Mouse (Mus musculus): ENCODE results near the gene Lsm7. TPM values are rescaled to one million over a fixed set of nuclear protein-coding genes. Genes with fewer than 3 reads are reported as not detected.

Lsm7 gene
- total and polyA plus RNA-seq, 3 experiments: 198 to 411 (median 374) TPM

- Histone ChIP-seq H3K27ac (ENCODE audit: insufficient read depth, low read depth) (no peak overlapping the region), H3K4me1 (ENCODE audit: control insufficient read depth in 1 of 2, insufficient read depth in 2 of 2) (peaks cover 3 to 4% of the 10 kb centered on the region in 2 experiments; a peak in 3 of 4 replicates), H3K27me3 (replicated peaks) (peaks cover 4% of the 10 kb centered on the region), H3K36me3 (replicated peaks in 1 of 2; ENCODE audit: control insufficient read depth in 1 of 2, insufficient read depth in 1 of 2, low read length in 1 of 2) (peaks cover 19 to 31% of the 10 kb centered on the region in 2 experiments), H3K9me3 (replicated peaks; ENCODE audit: low read length) (no peaks in the 10 kb centered on the region), H3K4me2 (ENCODE audit: insufficient read depth, low read depth, poor library complexity, severe bottlenecking) (no peak overlapping the region), H3K9ac (ENCODE audit: insufficient read depth, low read depth) (no peak overlapping the region), H3K79me2 (replicated peaks; ENCODE audit: control insufficient read depth, extremely low read depth, insufficient read depth, poor library complexity, severe bottlenecking) (no peaks in the 10 kb centered on the region), H3K4me3 (replicated peaks in 1 of 3; ENCODE audit: low read depth in 2 of 3, low read length in 2 of 3, poor library complexity in 1 of 3) (no peak overlapping the region)
- dilution Hi-C loops (cut with MboI; ENCODE audit: extremely low pct_ligation_motif_present, extremely low pct_unique_long_range_greater_than_20kb, low sequenced_read_pairs) (no loop called here), in situ Hi-C loops (cut with MboI; ENCODE audit: low pct_ligation_motif_present, low pct_unique_long_range_greater_than_20kb, low sequenced_read_pairs) (no loop called here)
- TF ChIP-seq ZKSCAN1 (IDR thresholded peaks at IDR 0.05; ENCODE audit: borderline replicate concordance, low read depth, low read length) (no peak), SIN3A (IDR thresholded peaks at IDR 0.05; ENCODE audit: low read length) (no peak), NELFE (IDR thresholded peaks at IDR 0.05; ENCODE audit: low read depth, low read length) (no peak)
- no peak for DNase-seq (ENCODE audit: extremely low read depth)
Measured at GRCm38 (mm10) chr10:80870993-80871392, 16.0 kb upstream of the Lsm7 start.

DNA sequence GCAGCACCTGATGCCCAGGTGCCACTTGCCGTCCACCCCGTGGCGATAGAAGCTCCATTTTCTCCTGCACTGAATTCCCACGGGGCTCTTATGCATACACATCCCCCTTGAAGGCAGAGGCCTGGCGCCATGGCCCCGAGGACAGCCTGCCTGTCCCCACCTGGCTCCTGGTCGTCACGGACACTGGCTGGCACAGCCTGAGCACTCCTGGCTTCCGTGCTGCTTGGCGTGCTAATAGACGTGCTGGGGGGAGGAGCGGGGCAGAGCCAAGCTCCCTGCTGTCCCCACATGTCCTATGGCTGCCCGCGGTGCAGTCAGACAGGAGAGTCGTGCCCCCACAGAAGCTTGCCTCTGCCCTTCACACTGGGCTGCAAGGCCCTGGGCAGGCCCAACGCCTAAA lies 9.4 kb upstream of the Lsm7 start:
- Histone ChIP-seq H3K9me3 (replicated peaks; ENCODE audit: low read length) (no peaks in the 10 kb centered on the region), H3K9ac (ENCODE audit: insufficient read depth, low read depth) (no peak overlapping the region), H3K4me3 (replicated peaks in 1 of 3; ENCODE audit: low read depth in 2 of 3, low read length in 2 of 3, poor library complexity in 1 of 3) (no peak overlapping the region), H3K27me3 (replicated peaks) (no peaks in the 10 kb centered on the region), H3K27ac (ENCODE audit: insufficient read depth, low read depth) (no peak overlapping the region), H3K36me3 (replicated peaks in 1 of 2; ENCODE audit: control insufficient read depth in 1 of 2, insufficient read depth in 1 of 2, low read length in 1 of 2) (peaks cover 65 to 89% of the 10 kb centered on the region in 2 experiments), H3K79me2 (replicated peaks; ENCODE audit: control insufficient read depth, extremely low read depth, insufficient read depth, poor library complexity, severe bottlenecking) (no peaks in the 10 kb centered on the region), H3K4me2 (ENCODE audit: insufficient read depth, low read depth, poor library complexity, severe bottlenecking) (no peak overlapping the region), H3K4me1 (ENCODE audit: control insufficient read depth in 1 of 2, insufficient read depth in 2 of 2) (peaks cover 0 to 3% of the 10 kb centered on the region in 2 experiments; a peak in 1 of 4 replicates)
- dilution Hi-C loops (cut with MboI; ENCODE audit: extremely low pct_ligation_motif_present, extremely low pct_unique_long_range_greater_than_20kb, low sequenced_read_pairs): no loop called here
- in situ Hi-C loops (cut with MboI; ENCODE audit: low pct_ligation_motif_present, low pct_unique_long_range_greater_than_20kb, low sequenced_read_pairs): no loop called here
- TF ChIP-seq POLR2A (IDR thresholded peaks at IDR 0.05; ENCODE audit: low read depth, low read length): no peak
- no peak for TF ChIP-seq ZC3H11A (IDR thresholded peaks at IDR 0.05; ENCODE audit: low read depth, low read length)
- TF ChIP-seq POLR2AphosphoS2 (IDR thresholded peaks at IDR 0.05; ENCODE audit: low read depth, low read length): no peak
- no peak for TF ChIP-seq ZKSCAN1 (IDR thresholded peaks at IDR 0.05; ENCODE audit: borderline replicate concordance, low read depth, low read length)
- no peak for TF ChIP-seq BHLHE40 (IDR thresholded peaks at IDR 0.05; ENCODE audit: low read depth, low read length)
- TF ChIP-seq MEF2A (IDR thresholded peaks at IDR 0.05; ENCODE audit: borderline replicate concordance, low read depth, low read length): no peak
- no peak for TF ChIP-seq TCF12 (IDR thresholded peaks at IDR 0.05; ENCODE audit: low read depth, low read length)
- TF ChIP-seq ELF1 (IDR thresholded peaks at IDR 0.05; ENCODE audit: low read depth, low read length): no peak
- TF ChIP-seq MAFK (IDR thresholded peaks at IDR 0.05; ENCODE audit: insufficient replicate concordance, low read length): no peak
- no peak for TF ChIP-seq SIN3A (IDR thresholded peaks at IDR 0.05; ENCODE audit: low read length)
- no peak for TF ChIP-seq JUN (IDR thresholded peaks at IDR 0.05; ENCODE audit: insufficient read depth, low read depth, low read length)
- no peak for TF ChIP-seq NELFE (IDR thresholded peaks at IDR 0.05; ENCODE audit: low read depth, low read length)
- no peak for TF ChIP-seq USF2 (conservative IDR thresholded peaks at IDR 0.05; ENCODE audit: low read depth, low read length)
- no peak for DNase-seq (ENCODE audit: extremely low read depth)

- H3K9me3 ChIP-seq (replicated peaks; ENCODE audit: low read length): no peaks in the 10 kb centered on the region
- no peak overlapping the region for H3K4me3 ChIP-seq (replicated peaks in 1 of 3; ENCODE audit: low read depth in 2 of 3, low read length in 2 of 3, poor library complexity in 1 of 3)
- no peaks in the 10 kb centered on the region for H3K27me3 ChIP-seq (replicated peaks)
- H3K36me3 ChIP-seq (replicated peaks in 1 of 2; ENCODE audit: control insufficient read depth in 1 of 2, insufficient read depth in 1 of 2, low read length in 1 of 2): peaks cover 56 to 86% of the 10 kb centered on the region in 2 experiments
- no peak overlapping the region for H3K4me2 ChIP-seq (ENCODE audit: insufficient read depth, low read depth, poor library complexity, severe bottlenecking)
- H3K9ac ChIP-seq (ENCODE audit: insufficient read depth, low read depth): no peak overlapping the region
- H3K27ac ChIP-seq (ENCODE audit: insufficient read depth, low read depth): no peak overlapping the region
- TF ChIP-seq CHD2 (IDR thresholded peaks at IDR 0.05; ENCODE audit: low read length) (no peak), ETS1 (conservative IDR thresholded peaks at IDR 0.05; ENCODE audit: low read depth, low read length) (no peak), POLR2A (IDR thresholded peaks at IDR 0.05; ENCODE audit: low read depth, low read length) (no peak), RCOR1 (conservative IDR thresholded peaks at IDR 0.05; ENCODE audit: low read depth, low read length) (no peak), USF2 (conservative IDR thresholded peaks at IDR 0.05; ENCODE audit: low read depth, low read length) (no peak), RAD21 (IDR thresholded peaks at IDR 0.05; ENCODE audit: low read depth, low read length) (no peak), NRF1 (IDR thresholded peaks at IDR 0.05; ENCODE audit: low read depth, low read length) (no peak), MXI1 (IDR thresholded peaks at IDR 0.05; ENCODE audit: low read depth, low read length) (no peak), CHD1 (IDR thresholded peaks at IDR 0.05; ENCODE audit: low read depth, low read length) (no peak), CTCF (conservative IDR thresholded peaks at IDR 0.05 in 1 of 2, IDR thresholded peaks at IDR 0.05 in 1 of 2; ENCODE audit: low read depth in 2 of 2, low read length in 2 of 2) (no peak)
- no peak for DNase-seq (ENCODE audit: extremely low read depth)
- peaks cover 3% of the 10 kb centered on the region in 2 experiments; a peak in 2 of 4 replicates for H3K4me1 ChIP-seq (ENCODE audit: control insufficient read depth in 1 of 2, insufficient read depth in 2 of 2)
- dilution Hi-C loops (cut with MboI; ENCODE audit: extremely low pct_ligation_motif_present, extremely low pct_unique_long_range_greater_than_20kb, low sequenced_read_pairs): no loop called here
- no peaks in the 10 kb centered on the region for H3K79me2 ChIP-seq (replicated peaks; ENCODE audit: control insufficient read depth, extremely low read depth, insufficient read depth, poor library complexity, severe bottlenecking)
- in situ Hi-C loops (cut with MboI; ENCODE audit: low pct_ligation_motif_present, low pct_unique_long_range_greater_than_20kb, low sequenced_read_pairs): no loop called here
Measured at GRCm38 (mm10) chr10:80862305-80862704, 7.3 kb upstream of the Lsm7 start.

Measured in CH12.LX (cell line).